Mouse (Mus musculus) monocyte, adult 5-6 weeks (primary cell): ENCODE measurements around the gene Slc39a9. TPM values are rescaled to one million over a fixed set of nuclear protein-coding genes. Genes with fewer than 3 reads are reported as not detected.
A peak's percentile ranks its signal among the peaks of the same experiment; 100 is the strongest.

ENCODE experiments used
- ATAC-seq: fragments of 153-309, 156-312 bp; replicated peaks from 2 replicates; pipeline ENCODE4 v1.8.0; 2017; ENCODE audit warnings: mild to moderate bottlenecking; ENCODE audit not compliant: low TSS enrichment, insufficient number of reproducible peaks, severe bottlenecking, poor library complexity, low FRiP score
- total RNA-seq: library from RNA; stranded (forward); fragments of 200-1000, 200-491, 200-594 nt; gene quantifications from 3 replicates; pipeline ENCODE4 v1.2.3, GENCODE M21; 2017

Slc39a9 gene
- total RNA-seq = 7.9 to 18.9 TPM (median 8.6 TPM) in 3 replicates

DNA sequence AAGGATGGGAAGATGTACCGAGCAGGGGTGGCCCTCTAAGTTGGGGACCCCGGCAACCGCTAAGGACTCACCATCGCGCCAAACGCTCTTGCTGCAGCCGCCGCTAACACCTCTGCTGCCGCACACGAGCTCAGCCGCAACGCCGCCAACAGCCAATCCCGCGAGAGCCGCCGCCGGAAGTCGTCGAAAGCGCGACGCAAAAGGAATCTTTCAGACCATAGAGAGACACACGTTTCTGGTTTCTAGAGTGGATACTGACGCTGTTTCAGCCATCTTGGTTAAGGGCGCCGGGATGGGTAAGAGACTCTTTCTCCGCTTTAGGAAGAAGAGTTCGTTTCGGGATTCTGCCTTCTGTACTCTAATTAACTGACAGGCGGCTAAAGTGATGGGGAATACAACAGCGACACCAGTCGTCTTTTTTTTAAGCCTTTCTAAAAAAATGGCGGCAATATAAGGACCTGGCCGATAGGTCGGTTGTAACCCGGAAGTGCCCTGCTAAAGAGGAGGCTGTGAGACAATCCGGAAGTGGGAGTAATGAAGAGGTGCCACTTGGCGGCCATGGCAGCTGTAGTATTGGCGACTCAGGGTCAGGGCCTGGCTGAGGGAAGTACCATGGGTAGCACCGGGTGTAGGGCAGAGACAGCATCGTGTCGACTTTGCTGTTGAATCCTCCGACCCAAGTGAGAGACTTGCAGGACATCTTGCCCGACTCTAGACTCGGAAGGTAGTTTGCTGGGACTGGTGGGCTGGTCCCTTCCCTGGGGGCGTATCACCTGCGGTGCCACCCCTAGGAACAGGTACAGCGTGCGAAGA is at the start of gene Slc39a9, which contains the start of gene Erh:
Gene Slc39a9, plus strand, starts transcription at position 191 of the 813 bp plus-strand sequence.
Gene Erh, minus strand, starts transcription at position 649 of the 813 bp plus-strand sequence.
- ATAC-seq = peak; percentile 94

DNA sequence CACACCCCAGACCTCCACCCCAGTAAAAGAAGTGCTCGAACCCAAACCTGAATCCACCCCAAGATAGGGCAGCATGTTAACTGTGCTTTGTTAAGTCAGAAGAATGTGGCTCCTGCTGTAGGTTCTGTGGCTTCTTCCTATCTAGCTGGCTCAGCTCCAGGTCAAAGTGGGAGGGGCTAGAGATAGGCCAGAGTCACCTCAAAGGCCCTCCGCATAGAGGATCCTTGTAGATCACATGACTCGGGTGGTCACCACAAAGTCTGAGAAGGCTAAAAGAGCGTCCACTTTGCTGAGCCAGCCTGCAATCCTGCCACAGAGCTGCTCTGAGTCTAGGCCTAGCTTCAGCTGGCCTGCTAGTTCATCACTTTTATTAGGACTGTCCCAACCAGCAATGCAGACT is 49.5 kb upstream of the Slc39a9 start:
- ATAC-seq = no peak

DNA sequence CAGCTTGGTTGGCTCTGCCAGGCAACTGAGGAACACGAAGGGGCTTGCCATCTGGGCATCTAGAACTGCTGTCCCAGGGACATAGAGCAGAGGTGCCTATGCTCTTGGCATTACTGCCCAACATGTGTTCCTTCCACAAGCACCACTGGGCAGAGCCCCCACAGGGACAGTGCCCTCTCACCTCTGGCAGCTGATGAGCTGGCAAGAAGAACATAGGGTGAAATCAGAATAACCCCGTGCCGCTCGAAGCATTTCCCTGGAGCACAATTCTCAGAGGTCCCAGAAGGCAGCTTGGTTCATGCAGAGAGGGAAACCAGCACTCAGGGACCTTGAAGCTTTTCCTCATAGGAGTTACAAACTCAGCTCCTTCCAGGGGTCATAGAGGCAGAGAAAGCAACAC is 48.9 kb upstream of the Slc39a9 start:
- ATAC-seq = no peak

DNA sequence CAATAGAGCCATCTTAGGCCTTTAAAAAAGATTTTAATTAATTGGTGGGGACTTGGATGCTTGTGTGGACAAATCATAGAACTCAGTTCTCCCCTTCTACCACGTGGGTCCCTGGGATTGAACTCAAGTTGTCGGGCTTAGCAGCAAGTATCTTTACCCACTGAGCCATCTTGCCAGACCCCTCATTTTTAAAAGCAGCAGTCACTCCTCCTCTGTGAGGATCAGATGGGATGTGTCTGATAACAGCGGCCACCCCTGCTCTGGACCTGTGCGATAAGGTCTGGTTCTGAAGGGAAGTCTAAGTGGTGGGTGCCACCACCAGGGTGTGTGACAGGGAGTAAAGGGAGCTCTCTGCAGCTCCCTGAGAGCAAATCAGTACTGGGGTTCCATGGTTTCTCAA is 48.1 kb upstream of the Slc39a9 start:
- no peak for ATAC-seq

DNA sequence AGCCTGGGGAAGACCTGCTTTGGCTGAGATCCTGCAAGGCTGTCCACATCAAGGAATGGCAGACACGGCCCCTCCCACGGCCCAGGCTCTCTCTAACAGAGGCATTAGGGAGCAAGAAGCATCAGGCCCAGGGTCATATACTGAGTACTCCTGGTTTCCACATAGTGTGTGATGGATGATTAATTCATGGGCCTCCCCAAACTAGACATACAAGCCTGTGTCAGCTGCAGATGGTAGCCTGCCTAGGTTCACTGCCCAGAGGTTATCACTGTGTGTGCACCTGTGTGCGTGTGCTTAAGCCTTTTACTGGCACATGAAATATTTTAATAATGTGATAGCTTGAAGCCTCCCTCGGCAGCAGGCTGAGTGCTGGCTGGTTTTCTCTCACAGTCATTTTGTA is 47.7 kb upstream of the Slc39a9 start:
- no peak for ATAC-seq

DNA sequence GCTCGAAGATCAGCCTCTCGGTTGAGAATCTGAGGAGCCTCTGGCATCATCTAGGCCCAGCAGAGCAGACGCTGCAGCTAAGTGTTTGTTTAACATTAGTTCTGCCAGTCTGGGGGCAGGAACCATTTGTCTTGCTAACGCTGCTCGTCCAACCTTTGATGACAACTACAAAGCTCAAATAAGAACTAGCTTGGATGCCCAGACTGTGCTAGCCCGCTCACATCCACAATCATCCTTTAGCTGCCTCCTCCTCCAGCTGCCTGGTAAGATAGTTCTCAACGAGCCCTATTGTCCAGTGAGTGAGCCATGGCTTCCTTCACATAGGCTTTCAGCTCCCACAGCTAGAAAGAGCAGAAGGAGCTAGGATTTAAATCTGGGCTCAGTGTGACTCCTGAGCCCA is 45.4 kb upstream of the Slc39a9 start:
- no peak for ATAC-seq

DNA sequence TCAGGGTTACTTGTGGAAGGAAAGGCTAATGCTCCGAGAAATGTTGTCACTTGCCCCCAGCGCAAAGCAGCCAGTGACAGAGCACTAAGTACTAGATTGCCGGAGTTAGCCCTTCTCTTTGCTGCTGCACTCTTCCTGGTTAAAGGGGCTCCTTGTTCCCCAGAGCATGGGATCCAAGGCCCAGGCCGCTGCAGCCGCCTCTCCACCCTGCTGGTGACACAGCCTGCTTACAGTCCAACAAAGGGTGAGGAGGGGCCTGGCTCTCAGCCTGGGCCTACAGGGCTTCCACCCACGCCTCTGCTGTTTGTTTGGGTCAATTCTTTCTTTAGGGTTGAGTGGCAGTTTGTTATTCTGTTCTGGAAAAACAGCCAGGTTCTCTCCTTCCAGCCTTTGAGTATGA is 44.9 kb upstream of the Slc39a9 start:
- no peak for ATAC-seq

DNA sequence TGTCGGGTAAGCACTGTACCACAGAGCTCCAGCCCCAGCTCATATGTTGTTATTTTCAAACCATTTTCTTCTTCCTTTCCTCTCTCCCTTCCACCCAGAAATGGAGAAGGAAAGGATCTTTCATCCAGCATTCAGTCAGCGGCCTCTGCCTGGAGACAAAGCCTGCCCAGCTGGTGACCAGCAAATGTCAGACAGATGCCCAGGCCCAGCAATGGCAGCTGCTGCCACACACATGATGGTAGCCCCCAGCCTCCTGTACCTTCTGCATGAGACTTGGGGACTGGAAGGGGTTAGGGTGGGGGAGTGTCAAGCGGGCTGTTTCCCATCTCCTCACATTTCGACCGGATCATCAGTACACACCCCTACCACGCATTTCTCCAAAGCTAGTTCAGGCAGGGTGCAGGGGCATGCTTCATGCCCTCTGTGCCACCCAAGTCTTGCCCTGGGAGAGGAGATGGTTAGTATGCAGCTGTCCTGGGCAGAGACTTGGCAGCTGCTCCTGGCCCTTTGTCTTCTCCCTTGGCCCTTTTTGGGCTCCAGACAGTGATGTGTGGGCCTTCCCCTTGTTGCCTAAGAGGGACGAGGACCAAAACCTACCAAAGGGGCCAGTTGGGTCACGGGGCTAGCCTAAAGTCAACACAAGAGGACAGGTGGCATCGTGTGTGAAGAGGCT is 42.0 kb upstream of the Slc39a9 start:
- no peak for ATAC-seq

DNA sequence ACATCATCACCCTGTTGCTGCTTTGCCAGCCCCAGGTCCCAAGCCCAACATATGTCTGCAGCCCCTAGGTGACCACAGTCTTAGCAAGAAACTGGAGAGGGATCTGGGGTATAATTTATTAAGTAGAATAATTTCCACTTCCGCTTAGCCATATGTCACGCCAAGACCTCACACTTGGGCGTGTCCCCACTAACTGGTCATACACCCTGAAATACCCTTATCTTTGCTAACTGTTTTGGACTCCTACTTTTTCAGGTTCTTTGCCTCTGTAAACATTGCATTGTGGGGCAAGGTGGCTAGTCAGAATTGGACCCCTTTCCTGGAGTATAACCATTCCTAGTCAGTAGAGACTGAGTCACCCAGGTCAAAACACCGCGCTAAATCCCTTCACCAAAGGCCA is 41.3 kb upstream of the Slc39a9 start:
- ATAC-seq = no peak

DNA sequence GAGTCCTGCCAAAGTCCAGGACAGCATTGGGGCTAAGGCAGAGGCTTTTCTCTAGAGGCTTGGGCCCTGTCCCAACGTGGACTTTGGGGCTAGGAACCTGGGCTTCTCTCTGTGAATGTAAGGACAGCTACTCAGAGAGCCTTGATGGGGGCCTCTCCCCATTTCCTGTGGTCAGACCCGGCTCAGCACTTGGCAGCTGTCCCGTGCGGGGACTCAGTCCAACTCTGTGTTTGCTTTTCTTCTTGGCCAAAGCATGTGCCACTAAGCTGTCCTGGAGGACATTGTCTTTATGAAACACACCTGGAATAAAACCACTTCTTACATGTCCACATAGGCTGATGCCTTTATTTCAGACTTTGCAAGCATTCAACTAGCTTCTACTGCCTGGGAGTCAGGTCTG is 40.1 kb upstream of the Slc39a9 start:
- ATAC-seq = no peak

DNA sequence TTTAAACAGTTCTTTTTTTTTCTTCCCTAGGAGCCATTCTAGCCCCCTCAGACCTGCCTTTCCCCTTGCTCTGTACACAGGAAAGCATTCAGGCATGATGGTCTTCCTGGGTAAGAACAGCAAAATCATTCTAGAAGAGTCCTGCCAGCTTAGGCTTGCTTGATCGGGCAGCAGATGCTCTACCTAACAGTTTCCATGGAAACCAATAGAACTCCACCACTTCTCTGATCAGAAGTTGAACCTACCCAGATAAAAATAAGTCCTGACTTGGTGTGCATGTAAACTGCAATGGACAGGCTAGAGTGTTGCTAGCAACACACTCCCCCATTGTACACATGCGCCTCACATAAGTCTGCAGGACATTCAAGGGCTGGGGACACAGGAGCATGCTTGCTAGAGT is 39.5 kb upstream of the Slc39a9 start:
- no peak for ATAC-seq

DNA sequence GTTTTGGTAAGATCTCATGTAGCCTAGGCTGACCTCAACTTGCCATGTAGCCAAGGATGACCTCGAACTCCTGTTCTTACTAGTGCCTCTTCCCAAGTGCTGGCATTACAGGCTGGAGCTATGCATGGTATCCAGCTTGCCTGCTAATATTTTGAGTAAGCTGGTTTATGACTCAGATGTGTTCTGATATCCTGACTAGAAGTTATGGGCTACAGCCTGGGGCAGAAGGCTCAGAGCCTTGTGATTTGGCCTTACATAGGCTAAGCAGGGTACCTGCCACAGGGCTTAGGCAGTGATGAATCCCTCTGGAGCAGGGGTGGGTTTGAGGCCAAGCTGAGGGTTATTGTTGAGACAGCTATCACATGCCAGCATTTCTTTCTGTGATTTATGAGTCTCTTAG is 35.1 kb upstream of the Slc39a9 start:
- ATAC-seq = no peak

DNA sequence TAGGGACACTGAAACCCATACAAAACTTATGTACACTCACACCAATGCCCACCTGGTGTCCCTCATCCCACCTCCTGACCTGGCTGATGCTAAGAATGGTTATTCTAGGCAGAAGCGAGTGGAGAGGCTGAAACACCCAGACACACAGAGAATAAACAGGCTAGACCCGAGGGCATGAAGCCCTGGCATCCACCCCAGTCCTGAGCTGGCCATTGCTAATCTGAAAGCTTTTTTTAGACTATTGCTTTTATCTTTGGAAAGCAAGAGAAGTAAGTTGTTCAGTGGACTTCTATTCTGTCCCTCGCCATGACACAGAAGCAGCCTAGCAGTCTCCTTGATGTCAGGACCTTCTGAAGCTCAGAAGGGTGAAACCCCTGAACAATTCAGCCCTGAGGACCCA is 33.8 kb upstream of the Slc39a9 start:
- ATAC-seq = no peak

DNA sequence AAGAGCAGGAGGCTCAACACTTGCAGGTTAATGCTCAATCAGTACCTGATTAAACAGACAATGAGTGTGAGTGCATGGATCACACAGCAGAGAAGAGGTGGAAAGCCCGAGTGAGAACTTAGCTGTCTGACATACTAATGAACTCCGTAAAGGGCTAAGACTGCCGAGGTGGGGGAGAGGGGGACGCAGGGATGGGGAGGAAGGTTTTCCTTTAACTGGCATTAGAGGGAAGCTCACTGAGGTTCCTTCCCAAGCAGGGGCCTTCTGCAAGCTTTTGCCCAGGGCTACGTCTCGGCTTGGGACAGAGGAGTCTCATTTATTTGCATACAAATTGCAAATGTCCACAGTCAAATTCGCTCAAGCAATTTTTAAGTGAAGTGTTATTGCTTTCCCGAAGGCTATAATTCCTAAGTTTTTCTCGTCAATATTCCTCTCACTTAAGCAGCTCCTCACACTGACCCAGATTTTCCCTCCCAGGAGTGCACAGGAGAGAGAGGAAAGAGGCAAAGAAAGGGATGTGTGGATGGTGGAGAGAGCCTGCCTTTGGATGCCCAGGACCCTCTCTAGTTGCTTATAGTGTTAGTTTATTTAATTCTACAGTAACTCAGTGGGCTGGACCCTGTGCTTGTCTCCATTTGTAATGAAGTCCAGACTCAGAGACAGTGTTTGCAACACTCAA is 31.4 kb upstream of the Slc39a9 start:
- no peak for ATAC-seq

DNA sequence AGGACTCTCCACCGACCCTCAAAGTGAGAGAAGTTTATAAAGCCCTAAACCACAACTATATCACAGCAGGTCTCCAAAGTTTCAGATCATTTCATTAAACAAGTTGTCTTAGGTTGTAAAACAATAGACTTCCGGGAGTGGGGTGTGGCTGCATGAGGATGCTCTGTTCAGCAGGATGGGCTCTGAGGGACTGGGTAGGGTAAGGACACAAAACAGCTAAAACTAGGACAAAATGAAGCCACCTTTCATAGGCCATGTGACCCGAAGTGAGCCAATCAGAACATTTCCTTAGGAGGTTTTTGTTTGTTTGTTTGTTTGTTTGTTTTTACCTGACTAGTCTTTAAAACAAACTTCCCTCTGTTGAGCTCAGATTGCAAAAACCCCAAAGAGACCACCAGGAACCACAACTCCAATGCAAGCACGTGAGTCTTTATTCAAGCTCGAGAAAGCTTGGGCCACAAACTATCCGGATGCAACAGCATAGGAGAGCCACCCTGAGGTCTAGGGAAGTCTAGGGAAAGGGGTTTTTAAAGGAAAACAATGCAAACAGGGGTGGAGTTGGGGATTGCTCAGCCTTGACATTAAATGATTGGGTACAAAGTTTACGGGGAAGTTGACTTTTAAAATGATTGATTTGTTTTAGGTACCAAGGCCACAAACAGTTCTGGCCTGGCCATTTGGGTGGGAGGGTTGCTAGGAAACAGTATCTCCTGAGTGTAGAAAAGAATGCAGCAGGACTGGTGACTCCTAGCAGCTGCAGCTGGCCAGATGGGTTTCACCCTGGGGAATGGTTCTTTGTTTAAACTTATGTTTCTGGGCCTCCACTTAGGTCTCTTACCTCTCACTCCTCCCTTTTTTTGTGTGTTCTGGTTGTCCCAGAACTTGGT is 28.1 kb upstream of the Slc39a9 start:
- no peak for ATAC-seq

DNA sequence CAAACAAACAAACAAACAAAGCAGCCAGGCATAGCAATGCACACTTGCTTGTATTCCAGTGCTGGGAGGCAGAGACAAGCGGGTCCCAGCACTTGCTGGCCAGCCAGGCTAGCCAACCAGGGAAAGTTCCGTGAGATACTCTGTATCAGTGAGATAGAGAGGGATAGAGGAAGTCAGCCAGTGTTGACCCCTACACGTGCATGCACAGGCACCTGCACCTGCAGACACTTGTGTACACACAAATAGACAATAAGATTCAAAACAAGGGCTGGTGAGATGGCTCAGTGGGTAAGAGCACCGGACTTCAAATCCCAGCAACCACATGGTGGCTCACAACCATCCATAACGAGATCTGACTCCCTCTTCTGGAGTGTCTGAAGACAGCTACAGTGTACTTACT is 23.2 kb upstream of the Slc39a9 start:
- ATAC-seq = no peak

DNA sequence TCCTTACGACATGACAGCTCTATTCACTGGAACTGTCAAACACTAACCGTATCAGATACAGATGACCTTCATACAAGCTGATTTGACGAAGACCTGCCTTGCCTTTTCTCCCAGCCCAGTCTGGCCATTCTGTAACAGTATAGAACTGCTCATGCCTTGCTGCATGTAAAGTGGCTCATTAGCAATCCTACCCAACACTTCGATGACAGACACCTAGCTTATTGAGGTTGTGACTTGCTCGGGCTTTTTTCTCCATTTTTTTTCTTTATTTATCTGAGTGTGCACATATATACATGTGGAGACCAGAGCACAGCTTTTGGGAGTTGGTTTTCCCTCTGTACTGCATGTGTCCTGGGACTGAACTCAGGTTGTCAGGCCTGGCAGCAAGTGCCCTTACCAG is 11.9 kb upstream of the Slc39a9 start:
- no peak for ATAC-seq

DNA sequence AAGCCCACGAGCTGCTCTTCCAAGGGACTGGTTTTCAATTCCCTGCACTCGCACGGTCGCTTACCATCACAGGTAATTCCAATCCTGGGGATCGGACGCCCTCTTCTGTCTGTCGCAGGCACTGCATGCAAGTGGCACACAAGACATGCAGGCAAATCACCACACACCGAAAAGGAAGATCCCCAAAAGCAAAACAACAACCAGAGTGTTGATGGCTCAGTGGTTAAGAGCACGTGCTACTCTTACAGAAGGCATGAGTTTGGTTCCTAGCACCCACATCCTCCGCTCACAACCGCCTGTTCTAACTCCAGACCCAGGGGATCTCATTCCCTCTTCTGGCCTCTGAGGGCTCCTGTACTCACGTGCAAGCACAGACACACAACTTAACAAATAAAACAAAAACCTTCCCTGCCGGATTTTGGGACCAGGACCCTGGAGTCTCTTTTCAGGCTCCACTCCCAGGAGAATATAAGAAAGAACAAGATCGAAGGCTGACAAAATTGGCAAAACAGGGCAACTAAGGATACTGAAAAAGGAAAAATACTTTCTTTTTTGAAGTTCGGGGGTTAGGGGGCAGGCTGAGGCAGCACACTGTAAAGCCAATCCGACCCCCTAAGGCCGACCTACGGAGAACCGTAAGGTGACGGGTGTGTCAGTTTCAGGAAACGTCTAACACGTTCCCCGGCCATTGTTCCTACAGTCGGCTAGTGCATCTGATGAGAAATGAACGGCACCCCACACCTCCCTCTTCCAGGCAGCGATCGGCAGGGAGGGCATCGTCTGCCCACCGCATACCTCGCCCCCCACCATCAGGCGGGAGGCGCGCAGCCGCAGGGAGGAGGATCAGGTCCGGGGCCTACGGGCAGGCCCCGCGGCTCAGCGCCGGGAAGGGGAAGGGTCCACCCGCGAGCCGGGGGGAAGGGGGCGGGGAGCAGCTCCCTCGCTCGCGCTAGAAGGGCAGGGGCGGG is 674 bp upstream of the Slc39a9 start:
- no peak; the same call in 1 of the 2 replicates for ATAC-seq
